ENCODE assay signal across 27 mouse cellular contexts in the genomic region with DNA sequence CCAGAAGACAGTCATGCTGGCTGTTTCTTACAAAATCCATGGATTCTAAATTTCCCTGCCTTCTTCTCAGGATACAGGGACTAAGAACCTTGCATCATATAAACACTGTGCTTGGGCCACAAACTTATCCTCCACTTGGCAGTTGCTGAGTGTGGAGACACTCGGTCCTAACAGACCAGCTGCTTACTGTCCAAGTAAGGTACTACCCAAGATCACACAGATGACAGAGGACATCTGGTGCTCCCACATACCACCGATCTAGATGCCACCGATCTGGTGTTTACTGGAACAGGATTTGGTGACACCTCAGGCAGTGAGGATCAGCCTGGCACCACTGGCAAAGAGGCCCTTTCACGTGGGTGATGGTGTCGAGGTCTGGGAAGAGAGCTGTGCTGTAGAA. TPM values are rescaled to one million over a fixed set of nuclear protein-coding genes. Genes with fewer than 3 reads are reported as not detected.
DNase-seq lines count a peak whose midpoint lies in the region; ATAC-seq and TF ChIP-seq lines count a peak whose summit lies in the region.
"Had no signal": no experiment of that assay in that cellular context is flagged by ENCODE, and none has a peak within 500 bp of the region (broad histone marks: within the 10 kb centered on the region; RNA-seq: fewer than 3 reads in every experiment).

No protein-coding gene starts in this region.

- no peak overlapping the region for H3K9ac ChIP-seq in lung, postnatal 0 days (replicated peaks; ENCODE audit: low read depth)
- H3K9ac ChIP-seq: forebrain, embryonic 13.5 days; hindbrain, embryonic 13.5 days had no signal

- WGBS in heart, embryonic 10.5 days, result 79% methylated on average over 5 of the region's 5 CpGs
- 61% methylated on average over 5 of the region's 5 CpGs for WGBS in lung, postnatal 0 days
- WGBS in lung, adult 2 months, result 64% methylated on average over 5 of the region's 5 CpGs

- no peak for TF ChIP-seq POLR2A in lung, adult 2 months (IDR thresholded peaks at IDR 0.05; ENCODE audit: borderline replicate concordance, extremely low read depth, low read depth, low read length)

- no peak overlapping the region for H3K4me3 ChIP-seq in heart, embryonic 10.5 days
- no peak overlapping the region for H3K4me3 ChIP-seq in lung, postnatal 0 days (ENCODE audit: low read depth, low read length)
- no peak overlapping the region for H3K4me3 ChIP-seq in lung, adult 2 months (replicated peaks; ENCODE audit: extremely low read depth, low read depth, low read length)
- peak overlapping the region; percentile 33 for H3K4me3 ChIP-seq in megakaryocyte, embryonic 14.5 days (replicated peaks)
- H3K4me3 ChIP-seq: forebrain, embryonic 10.5 days; forebrain, embryonic 13.5 days; hindbrain, embryonic 10.5 days; hindbrain, embryonic 13.5 days had no signal

- no peaks in the 10 kb centered on the region for H3K27me3 ChIP-seq in heart, embryonic 10.5 days (ENCODE audit: insufficient read depth, poor library complexity, severe bottlenecking)
- H3K27me3 ChIP-seq in lung, postnatal 0 days (replicated peaks; ENCODE audit: insufficient read depth, low read length), result no peaks in the 10 kb centered on the region
- no peaks in the 10 kb centered on the region for H3K27me3 ChIP-seq in megakaryocyte, embryonic 14.5 days (replicated peaks)
- H3K27me3 ChIP-seq: CH12.LX; forebrain, embryonic 13.5 days; hindbrain, embryonic 13.5 days had no signal

- peak; percentile 67 for ATAC-seq in lung, postnatal 0 days
- ATAC-seq in megakaryocyte, adult 5-6 weeks (ENCODE audit: poor library complexity, severe bottlenecking), result no peak
- ATAC-seq in granulocyte monocyte progenitor cell, adult 5-6 weeks (replicated peaks; ENCODE audit: poor library complexity, severe bottlenecking), result no peak
- ATAC-seq: forebrain, embryonic 13.5 days; forebrain, embryonic 16.5 days; hindbrain, embryonic 16.5 days had no signal

- TF ChIP-seq EP300 in lung, postnatal 0 days (IDR thresholded peaks at IDR 0.05), result no peak

- H3K4me2 ChIP-seq in lung, postnatal 0 days (replicated peaks; ENCODE audit: low read depth, low read length), result no peak overlapping the region
- H3K4me2 ChIP-seq: forebrain, embryonic 13.5 days; heart, embryonic 11.5 days; hindbrain, embryonic 13.5 days had no signal

- no peaks in the 10 kb centered on the region for H3K4me1 ChIP-seq in heart, embryonic 10.5 days
- H3K4me1 ChIP-seq in lung, postnatal 0 days (ENCODE audit: insufficient read depth, low read depth, low read length), result no peaks in the 10 kb centered on the region
- H3K4me1 ChIP-seq in lung, adult 2 months (ENCODE audit: control insufficient read depth, insufficient read depth, low read length), result no peaks in the 10 kb centered on the region
- H3K4me1 ChIP-seq in megakaryocyte, embryonic 14.5 days, result no peaks in the 10 kb centered on the region
- H3K4me1 ChIP-seq: forebrain, embryonic 10.5 days; forebrain, embryonic 13.5 days; hindbrain, embryonic 10.5 days; hindbrain, embryonic 13.5 days had no signal

- H3K36me3 ChIP-seq in heart, embryonic 10.5 days, result no peaks in the 10 kb centered on the region
- no peaks in the 10 kb centered on the region for H3K36me3 ChIP-seq in lung, postnatal 0 days (ENCODE audit: insufficient read depth, low read length)
- no peaks in the 10 kb centered on the region for H3K36me3 ChIP-seq in megakaryocyte, embryonic 14.5 days (replicated peaks; ENCODE audit: low read length)
- H3K36me3 ChIP-seq: forebrain, embryonic 10.5 days; hindbrain, embryonic 10.5 days; hindbrain, embryonic 13.5 days had no signal

- TF ChIP-seq CTCF in lung, postnatal 0 days (IDR thresholded peaks at IDR 0.05), result no peak
- no peak for TF ChIP-seq CTCF in lung, adult 2 months (IDR thresholded peaks at IDR 0.05; ENCODE audit: insufficient read depth, low read length)

- DNase-seq in heart, embryonic 10.5 days (ENCODE audit: low spot score), result peak; percentile 27
- DNase-seq in heart, adult 9 months (ENCODE audit: low spot score in 2 of 2), result no peak
- DNase-seq in lung, postnatal 0 days (ENCODE audit: low spot score), result peak; percentile 45
- DNase-seq in lung, adult 2 months, result no peak
- DNase-seq: adrenal gland, adult 2 months; adrenal gland, postnatal 14 days; B cell, adult 2 months; cerebellum, adult 11-12 months; cerebellum, adult 8-10 months; cerebellum, postnatal 10 days; cerebellum, postnatal 36 days; gastrocnemius, postnatal 10 days; gastrocnemius, postnatal 36 days; heart, adult 18-20 months; heart, postnatal 36 days had no signal

- H3K9me3 ChIP-seq in heart, embryonic 10.5 days, result no peaks in the 10 kb centered on the region
- no peaks in the 10 kb centered on the region for H3K9me3 ChIP-seq in lung, postnatal 0 days (ENCODE audit: low read length)
- peaks cover 25% of the 10 kb centered on the region for H3K9me3 ChIP-seq in megakaryocyte, embryonic 14.5 days
- H3K9me3 ChIP-seq: forebrain, embryonic 13.5 days; hindbrain, embryonic 10.5 days; hindbrain, embryonic 13.5 days had no signal

- no peak overlapping the region for H3K27ac ChIP-seq in heart, embryonic 10.5 days
- no peak overlapping the region for H3K27ac ChIP-seq in lung, postnatal 0 days (ENCODE audit: low read length)
- H3K27ac ChIP-seq: forebrain, embryonic 10.5 days; forebrain, embryonic 13.5 days; hindbrain, embryonic 10.5 days; hindbrain, embryonic 13.5 days had no signal

RNA-seq across cellular contexts. Expression of gene Arhgap28, which starts 7.7 kb away (rescaled TPM):
- 23.0 and 38.1 TPM in 2 replicates for polyA plus RNA-seq in heart, embryonic 10.5 days (2016; fragmentation: Nextera tagmentation; extraction: Ambion mirVana)
- polyA plus RNA-seq in lung, postnatal 0 days (2015; fragmentation: Nextera tagmentation; extraction: Ambion mirVana), result 12.2 and 13.3 TPM in 2 replicates
- 4.8 and 7.4 TPM in 2 replicates for polyA plus RNA-seq in lung, adult 2 months (2012; rRNA removed)
- polyA plus RNA-seq in megakaryocyte, embryonic 14.5 days (2012; ENCODE audit: insufficient read depth, low replicate concordance), result 0.13 TPM in 1 of 2 replicates, not detected in the other
- total RNA-seq in megakaryocyte, adult 5-6 weeks (2015), result 0.54 and 0.84 TPM in 2 replicates
- 0.29 and 0.37 TPM in 2 replicates for total RNA-seq in megakaryocyte, adult 5-6 weeks (2017)
- total RNA-seq in granulocyte monocyte progenitor cell, adult 5-6 weeks (2014; fragmentation: Nextera tagmentation), result 0.90 and 2.1 TPM in 2 replicates
- 1.0 and 1.8 TPM in 2 replicates for total RNA-seq in granulocyte monocyte progenitor cell, adult 5-6 weeks (2017)
- total RNA-seq: CH12.LX, MEL had no signal

Comparison
In these comparisons a context has a peak if more than half of its experiments do, and no peak if none do; other contexts are left out.
1. DNase-seq: peak in heart, embryonic 10.5 days (single experiment) and lung, postnatal 0 days (single experiment); none in heart, adult 9 months (0 of 2) and lung, adult 2 months (single experiment).